Mouse (Mus musculus) G1E (cell line): ENCODE data around the gene 5730455P16Rik.

Source experiments
- CTCF ChIP-seq: IDR thresholded peaks from 2 replicates; pipeline ENCODE4 v1.5.1; 2012; ENCODE audit warnings: low read depth, low read length, inconsistent platforms, mixed read lengths
- GATA1 ChIP-seq: IDR thresholded peaks from 2 replicates; pipeline ENCODE4 v1.6.1; 2012; ENCODE audit warnings: borderline replicate concordance, low read length, inconsistent platforms, mixed read lengths
- POLR2AphosphoS5 ChIP-seq: IDR thresholded peaks from 2 replicates; pipeline ENCODE4 v1.6.1; 2012; ENCODE audit warnings: low read depth, low read length, inconsistent platforms; ENCODE audit not compliant: insufficient replicate concordance

DNA sequence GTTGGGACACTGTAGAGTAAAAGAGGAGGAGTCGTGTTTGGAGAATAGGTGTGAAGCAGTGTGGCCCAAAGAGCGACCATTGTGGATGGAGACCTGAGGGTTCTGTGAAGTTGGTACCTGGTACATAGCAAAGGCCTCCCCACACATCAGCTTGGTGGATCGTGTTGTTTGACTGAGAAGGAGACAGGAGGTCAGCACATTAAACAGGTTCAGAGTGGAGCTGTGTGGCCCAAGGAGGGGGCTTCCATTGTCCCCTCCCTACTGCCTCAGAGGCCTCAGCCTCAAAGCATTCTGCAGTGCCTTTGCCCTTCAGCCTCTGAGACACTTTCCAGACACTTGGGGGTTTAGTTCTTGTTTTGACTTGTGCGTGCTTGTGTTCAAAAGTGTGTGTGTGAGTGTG, 63.9 kb downstream of the 5730455P16Rik start:
- TF ChIP-seq CTCF (no peak), GATA1 (no peak), POLR2AphosphoS5 (no peak)
